Mouse (Mus musculus) skeletal muscle tissue, postnatal 0 days (tissue): ENCODE results near the gene 4933421I07Rik. TPM values are rescaled to one million over a fixed set of nuclear protein-coding genes. Genes with fewer than 3 reads are reported as not detected.

Experiments
- polyA plus RNA-seq: library from polyadenylated mRNA; unstranded; fragments of >200 nt; fragmentation: Nextera tagmentation; extraction: Ambion mirVana; gene quantifications from 2 replicates; pipeline ENCODE4 v1.2.1, GENCODE M21; 2015

The 4933421I07Rik gene
- not detected in 2 replicates for polyA plus RNA-seq

DNA sequence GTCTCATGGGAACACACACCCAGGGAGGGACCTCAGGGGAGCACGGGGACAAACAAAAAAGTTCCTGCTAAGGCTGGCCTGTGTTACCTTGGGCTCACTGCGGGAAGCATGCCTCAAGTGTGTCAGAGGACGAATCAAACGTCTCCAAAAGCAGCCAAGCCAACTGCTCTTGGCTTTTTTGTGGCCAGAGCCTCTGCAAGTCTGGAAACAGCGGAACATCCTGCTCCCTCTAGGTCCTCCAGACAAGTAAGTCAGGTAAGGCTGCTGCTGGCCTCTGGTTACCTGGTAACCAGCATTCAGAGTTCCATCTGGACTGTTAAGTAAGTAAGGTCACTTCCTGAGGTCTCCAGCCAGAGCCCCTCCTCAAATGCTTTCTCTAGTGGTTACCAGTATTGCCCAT is at the start of gene 4933421I07Rik:
Gene 4933421I07Rik, minus strand, starts transcription at position 271 of the 400 bp plus-strand sequence.

Other genes starting within 250 kb of the 4933421I07Rik start
- not detected in 2 replicates for gene Vmn2r61, start 188.1 kb downstream of the 4933421I07Rik start, polyA plus RNA-seq
- gene Zfp141, start 57.6 kb upstream of the 4933421I07Rik start, polyA plus RNA-seq = 2.7 and 3.4 TPM in 2 replicates
- gene Gm21028, start 130.5 kb upstream of the 4933421I07Rik start, polyA plus RNA-seq = not detected in 2 replicates
- 0.12 and 0.19 TPM in 2 replicates for gene Zfp977, start 144.4 kb upstream of the 4933421I07Rik start, polyA plus RNA-seq
- 0.67 and 0.73 TPM in 2 replicates for gene Zfp976, start 194.5 kb upstream of the 4933421I07Rik start, polyA plus RNA-seq
- 3.0 TPM in 2 replicates for gene Zfp975, start 244.6 kb upstream of the 4933421I07Rik start, polyA plus RNA-seq